Mouse (Mus musculus) CH12.LX (cell line): Measurements from ENCODE around the gene Klhl29. TPM values are rescaled to one million over a fixed set of nuclear protein-coding genes. Genes with fewer than 3 reads are reported as not detected.

Experiments
- DNase-seq: peaks from one replicate; pipeline ENCODE4 v3.0.0-alpha.2; 2013; ENCODE audit errors: extremely low read depth
- H3K27ac ChIP-seq: 2 replicates; pipeline ENCODE4 v1.5.1; 2012; ENCODE audit warnings: low read depth, mild to moderate bottlenecking, control low read depth, moderate library complexity; ENCODE audit not compliant: insufficient read depth
- H3K27me3 ChIP-seq: replicated peaks from 2 replicates; pipeline ENCODE3; 2012; ENCODE audit warnings: inconsistent platforms
- H3K36me3 ChIP-seq, 2 experiments: replicated peaks in 1 of 2; 2 replicates each; pipeline versions ENCODE3 to v1.6.1; 2012; ENCODE audit warnings: inconsistent platforms in 1 of 2, low read length in 1 of 2, mild to moderate bottlenecking in 1 of 2, mixed read lengths in 1 of 2, moderate library complexity in 1 of 2; ENCODE audit not compliant: control insufficient read depth in 1 of 2, insufficient read depth in 1 of 2
- H3K4me1 ChIP-seq, 2 experiments: 2 replicates each; pipeline ENCODE4 v1.6.1; 2012; ENCODE audit warnings: inconsistent platforms in 1 of 2, moderate library complexity in 1 of 2; ENCODE audit not compliant: insufficient read depth in 2 of 2, control insufficient read depth in 1 of 2
- H3K4me2 ChIP-seq: 2 replicates; pipeline ENCODE4 v1.6.1; 2012; ENCODE audit warnings: low read depth, mild to moderate bottlenecking, control low read depth; ENCODE audit not compliant: poor library complexity, insufficient read depth, severe bottlenecking
- H3K4me3 ChIP-seq, 3 experiments: fragments of 150-350 bp in 1 of 3; sonication (generic) in 1 of 3; replicated peaks in 1 of 3; 2 replicates each; pipeline versions ENCODE3 to v1.5.1; 2011 to 2012; ENCODE audit warnings: low read depth in 2 of 3, low read length in 2 of 3, mild to moderate bottlenecking in 2 of 3, moderate library complexity in 2 of 3, control low read depth in 1 of 3, improper control_type of control experiment in 1 of 3, inconsistent platforms in 1 of 3, mixed read lengths in 1 of 3; ENCODE audit not compliant: poor library complexity in 1 of 3
- H3K79me2 ChIP-seq: replicated peaks from 2 replicates; pipeline ENCODE4 v1.6.1; 2012; ENCODE audit warnings: mild to moderate bottlenecking, moderate library complexity; ENCODE audit not compliant: control insufficient read depth, poor library complexity, insufficient read depth, severe bottlenecking; ENCODE audit errors: extremely low read depth
- H3K9ac ChIP-seq: 2 replicates; pipeline ENCODE4 v1.6.1; 2012; ENCODE audit warnings: low read depth, mild to moderate bottlenecking, control low read depth, moderate library complexity; ENCODE audit not compliant: insufficient read depth
- H3K9me3 ChIP-seq: replicated peaks from 2 replicates; pipeline ENCODE3; 2012; ENCODE audit warnings: low read length, inconsistent platforms, mixed read lengths
- CHD1 ChIP-seq: IDR thresholded peaks from 2 replicates; pipeline ENCODE4 v1.6.1; 2012; ENCODE audit warnings: low read depth, low read length, improper control_type of control experiment, inconsistent platforms
- CHD2 ChIP-seq: IDR thresholded peaks from 2 replicates; pipeline ENCODE4 v1.6.1; 2011; ENCODE audit warnings: low read length, improper control_type of control experiment
- CTCF ChIP-seq, 2 experiments: IDR thresholded peaks in 1 of 2; conservative IDR thresholded peaks in 1 of 2; 2 replicates each; pipeline ENCODE4 v1.5.1; 2011 to 2012; ENCODE audit warnings: low read depth in 2 of 2, low read length in 2 of 2, improper control_type of control experiment in 1 of 2, inconsistent platforms in 1 of 2, mild to moderate bottlenecking in 1 of 2, moderate library complexity in 1 of 2
- E2F4 ChIP-seq: IDR thresholded peaks from 2 replicates; pipeline ENCODE4 v1.6.1; 2011; ENCODE audit warnings: low read depth, low read length, improper control_type of control experiment; ENCODE audit not compliant: insufficient replicate concordance
- EP300 ChIP-seq: IDR thresholded peaks from 2 replicates; pipeline ENCODE4 v1.6.1; 2011; ENCODE audit warnings: low read length, improper control_type of control experiment
- ETS1 ChIP-seq: conservative IDR thresholded peaks from 2 replicates; pipeline ENCODE4 v1.6.1; 2012; ENCODE audit warnings: low read depth, mild to moderate bottlenecking, inconsistent platforms, low read length, improper control_type of control experiment, moderate library complexity
- GABPA ChIP-seq: IDR thresholded peaks from 2 replicates; pipeline ENCODE4 v1.6.1; 2012; ENCODE audit warnings: low read depth, low read length, improper control_type of control experiment, inconsistent platforms; ENCODE audit not compliant: insufficient replicate concordance
- HCFC1 ChIP-seq: IDR thresholded peaks from 2 replicates; pipeline ENCODE4 v1.6.1; 2012; ENCODE audit warnings: low read depth, mild to moderate bottlenecking, inconsistent platforms, low read length, improper control_type of control experiment
- JUND ChIP-seq: conservative IDR thresholded peaks from 2 replicates; pipeline ENCODE4 v1.6.1; 2011; ENCODE audit warnings: low read depth, low read length, improper control_type of control experiment
- MAFK ChIP-seq: IDR thresholded peaks from 2 replicates; pipeline ENCODE4 v1.6.1; 2011; ENCODE audit warnings: low read length, improper control_type of control experiment; ENCODE audit not compliant: insufficient replicate concordance
- MAZ ChIP-seq: IDR thresholded peaks from 2 replicates; pipeline ENCODE4 v1.6.1; 2012; ENCODE audit warnings: low read depth, mild to moderate bottlenecking, inconsistent platforms, low read length, improper control_type of control experiment, moderate library complexity
- MEF2A ChIP-seq: IDR thresholded peaks from 2 replicates; pipeline ENCODE4 v1.6.1; 2014; ENCODE audit warnings: low read depth, mild to moderate bottlenecking, inconsistent platforms, low read length, improper control_type of control experiment, borderline replicate concordance
- MXI1 ChIP-seq: IDR thresholded peaks from 2 replicates; pipeline ENCODE4 v1.6.1; 2011; ENCODE audit warnings: mild to moderate bottlenecking, low read depth, low read length, improper control_type of control experiment
- PAX5 ChIP-seq: IDR thresholded peaks from 2 replicates; pipeline ENCODE4 v1.6.1; 2012; ENCODE audit warnings: low read length, inconsistent platforms, mixed read lengths
- POLR2AphosphoS2 ChIP-seq: IDR thresholded peaks from 2 replicates; pipeline ENCODE4 v1.6.1; 2011; ENCODE audit warnings: low read depth, low read length, improper control_type of control experiment
- RAD21 ChIP-seq: IDR thresholded peaks from 2 replicates; pipeline ENCODE4 v1.6.1; 2011; ENCODE audit warnings: low read depth, mild to moderate bottlenecking, low read length, improper control_type of control experiment, moderate library complexity
- RCOR1 ChIP-seq: conservative IDR thresholded peaks from 2 replicates; pipeline ENCODE4 v1.6.1; 2012; ENCODE audit warnings: low read depth, mild to moderate bottlenecking, inconsistent platforms, low read length, improper control_type of control experiment
- SIN3A ChIP-seq: IDR thresholded peaks from 2 replicates; pipeline ENCODE4 v1.6.1; 2012; ENCODE audit warnings: low read length, improper control_type of control experiment, inconsistent platforms
- SMC3 ChIP-seq: IDR thresholded peaks from 2 replicates; pipeline ENCODE4 v1.6.1; 2011; ENCODE audit warnings: low read depth, low read length, improper control_type of control experiment
- TBP ChIP-seq: conservative IDR thresholded peaks from 2 replicates; pipeline ENCODE4 v1.6.1; 2011; ENCODE audit warnings: low read depth, low read length, improper control_type of control experiment
- TCF12 ChIP-seq: IDR thresholded peaks from 2 replicates; pipeline ENCODE4 v1.6.1; 2014; ENCODE audit warnings: low read depth, mild to moderate bottlenecking, inconsistent platforms, low read length, improper control_type of control experiment
- UBTF ChIP-seq: IDR thresholded peaks from 2 replicates; pipeline ENCODE4 v1.6.1; 2012; ENCODE audit warnings: low read depth, mild to moderate bottlenecking, inconsistent platforms, low read length, improper control_type of control experiment, moderate library complexity
- USF1 ChIP-seq: IDR thresholded peaks from 2 replicates; pipeline ENCODE4 v1.6.1; 2014; ENCODE audit warnings: low read depth, mild to moderate bottlenecking, inconsistent platforms, low read length, improper control_type of control experiment
- USF2 ChIP-seq: conservative IDR thresholded peaks from 2 replicates; pipeline ENCODE4 v1.6.1; 2011; ENCODE audit warnings: low read depth, low read length, improper control_type of control experiment
- ZC3H11A ChIP-seq: IDR thresholded peaks from 2 replicates; pipeline ENCODE4 v1.6.1; 2012; ENCODE audit warnings: low read depth, mild to moderate bottlenecking, inconsistent platforms, low read length, improper control_type of control experiment
- ZKSCAN1 ChIP-seq: IDR thresholded peaks from 2 replicates; pipeline ENCODE4 v1.6.1; 2012; ENCODE audit warnings: low read depth, inconsistent platforms, low read length, improper control_type of control experiment, borderline replicate concordance
- dilution Hi-C: fragments of 300-500 bp; cut with MboI; formaldehyde crosslinking; loops from 2 replicates; pipeline ENCODE4 v1.14.3; 2020; ENCODE audit warnings: low sequenced_read_pairs; ENCODE audit not compliant: extremely low pct_unique_long_range_greater_than_20kb, extremely low pct_ligation_motif_present
- in situ Hi-C: fragments of 300-500 bp; cut with MboI; formaldehyde crosslinking; loops from 3 replicates; pipeline ENCODE4 v1.14.3; 2019; ENCODE audit warnings: low sequenced_read_pairs, low pct_ligation_motif_present, low pct_unique_long_range_greater_than_20kb, mixed read lengths
- polyA plus RNA-seq: library from polyadenylated mRNA; unstranded; fragments of >175 nt; gene quantifications from 2 replicates; pipeline ENCODE4 v1.2.1, GENCODE M21; 2012; ENCODE audit warnings: low read depth; ENCODE audit not compliant: insufficient read length
- total RNA-seq, 2 experiments: library from RNA; depleted of rRNA; stranded (reverse); fragments of 300-350 nt in 1 of 2; fragments of >200 nt in 1 of 2; gene quantifications; 2 replicates each; pipeline ENCODE4 v1.2.3; 2012 to 2014

The Klhl29 gene
- total and polyA plus RNA-seq, 3 experiments: 0.04 TPM; not detected in 2

DNA sequence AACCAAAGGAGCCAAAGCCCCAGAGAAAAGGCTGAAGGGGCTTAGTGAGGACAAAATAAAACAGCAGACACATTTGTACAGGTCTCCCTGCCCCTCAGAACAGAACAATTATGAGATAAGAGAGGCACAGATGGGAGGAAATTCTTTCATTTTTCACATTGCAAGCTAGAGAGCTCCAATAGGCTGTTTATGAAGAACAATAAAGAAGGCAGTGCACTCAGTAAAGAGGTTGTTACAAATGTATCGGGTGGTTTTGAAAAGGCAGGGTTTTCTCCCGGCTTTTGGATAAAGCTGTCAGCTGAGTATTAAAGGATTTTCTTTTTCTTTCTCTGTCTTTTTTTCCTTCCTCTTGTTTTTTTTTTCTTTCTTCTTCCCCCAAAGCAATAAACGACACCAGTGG, 40.3 kb upstream of the Klhl29 start:
- no peak overlapping the region for H3K4me3 ChIP-seq
- no peaks in the 10 kb centered on the region for H3K36me3 ChIP-seq
- no peaks in the 10 kb centered on the region for H3K27me3 ChIP-seq
- in situ Hi-C loops (no loop called here), dilution Hi-C loops (no loop called here)
- peaks cover 0 to 17% of the 10 kb centered on the region in 2 experiments; a peak in 2 of 4 replicates for H3K4me1 ChIP-seq
- H3K79me2 ChIP-seq: no peaks in the 10 kb centered on the region
- TF ChIP-seq POLR2AphosphoS2 (no peak), USF1 (no peak), TCF12 (no peak), USF2 (no peak), SMC3 (no peak), MXI1 (no peak), E2F4 (no peak), JUND (no peak), HCFC1 (no peak), CTCF (conservative IDR thresholded peaks at IDR 0.05 in 1 of 2, IDR thresholded peaks at IDR 0.05 in 1 of 2; ENCODE audit: low read depth in 2 of 2, low read length in 2 of 2) (no peak), RAD21 (no peak), MAFK (no peak), ZKSCAN1 (no peak), CHD1 (no peak), ETS1 (no peak), PAX5 (no peak), UBTF (no peak)
- H3K9me3 ChIP-seq: no peaks in the 10 kb centered on the region
- DNase-seq: no peak
- no peak overlapping the region for H3K9ac ChIP-seq
- H3K4me2 ChIP-seq: no peak overlapping the region
- no peak overlapping the region for H3K27ac ChIP-seq

DNA sequence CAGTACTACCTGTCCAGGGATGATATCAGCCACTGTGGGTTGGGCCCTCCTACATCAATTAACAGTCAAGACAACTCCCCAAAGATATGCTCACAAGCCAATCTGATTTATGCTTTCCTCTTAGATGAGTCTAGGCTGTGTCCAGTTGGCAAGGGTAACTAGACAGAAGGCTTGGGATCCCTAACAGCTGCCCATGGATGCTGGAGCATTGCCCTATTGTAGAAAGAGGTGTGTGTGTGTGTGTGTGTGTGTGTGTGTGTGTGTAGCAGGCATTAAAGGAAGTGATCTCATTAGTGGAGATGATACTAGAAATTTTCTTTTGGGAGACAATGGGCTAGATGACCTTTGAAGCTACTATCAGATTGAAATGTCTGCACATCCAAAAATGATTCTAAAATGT, 38.5 kb upstream of the Klhl29 start:
- in situ Hi-C loops: no loop called here
- Histone ChIP-seq H3K27me3 (no peaks in the 10 kb centered on the region), H3K4me2 (no peak overlapping the region), H3K27ac (no peak overlapping the region), H3K9me3 (no peaks in the 10 kb centered on the region), H3K4me1 (peaks cover 0 to 27% of the 10 kb centered on the region in 2 experiments; a peak in 2 of 4 replicates), H3K79me2 (no peaks in the 10 kb centered on the region), H3K4me3 (no peak overlapping the region), H3K36me3 (no peaks in the 10 kb centered on the region), H3K9ac (no peak overlapping the region)
- TF ChIP-seq SIN3A (no peak), ZC3H11A (no peak), MEF2A (no peak), RCOR1 (no peak), CHD2 (no peak), GABPA (no peak), EP300 (no peak), MAZ (no peak), TBP (no peak), POLR2AphosphoS2 (no peak)
- dilution Hi-C loops: no loop called here
- no peak for DNase-seq
